Mouse (Mus musculus) erythroid progenitor cell, adult 5-6 weeks (primary cell): ENCODE results near the gene U2surp. TPM values are rescaled to one million over a fixed set of nuclear protein-coding genes. Genes with fewer than 3 reads are reported as not detected.
"Not testable (repeated sequence)": the region's sequence is repeated elsewhere in the genome, so short reads cannot be mapped to it uniquely, and the experiment has no call there.

ENCODE experiments used
- ATAC-seq: replicated peaks from 2 replicates; pipeline ENCODE4 v1.8.0; 2016; ENCODE audit warnings: moderate number of reproducible peaks, mild to moderate bottlenecking, moderate TSS enrichment, inconsistent platforms; ENCODE audit not compliant: poor library complexity, low FRiP score, severe bottlenecking
- total RNA-seq, 2 experiments: library from RNA; stranded (forward) in 1 of 2; stranded (reverse) in 1 of 2; fragments of 150-400 nt in 1 of 2; fragments of 186-747, 209-891 nt in 1 of 2; gene quantifications; 2 replicates each; pipeline versions ENCODE4 v1.2.3 to v1.2.4; 2015 to 2017; ENCODE audit warnings: low replicate concordance in 2 of 2

Gene U2surp
- total RNA-seq, 2 experiments from 2014 or later = 83.4 to 85.3 TPM

- no peak for ATAC-seq
Measured at GRCm38 (mm10) chr9:95488861-95489260, 22.9 kb downstream of the U2surp start.

- ATAC-seq = no peak
Measured at GRCm38 (mm10) chr9:95479981-95480380, 31.8 kb downstream of the U2surp start.

- no peak for ATAC-seq
Measured at GRCm38 (mm10) chr9:95478443-95478842, 33.4 kb downstream of the U2surp start.

GRCm38 (mm10) chr9:95472926-95473325, 38.9 kb downstream of the U2surp start:
- ATAC-seq = no peak

- not testable (repeated sequence) for ATAC-seq
Measured at GRCm38 (mm10) chr9:95469011-95469576, 42.7 kb downstream of the U2surp start.

GRCm38 (mm10) chr9:95464028-95464427, 47.8 kb downstream of the U2surp start:
- ATAC-seq = no peak

- ATAC-seq = no peak
Measured at GRCm38 (mm10) chr9:95451931-95452330, 59.9 kb downstream of the U2surp start.

GRCm38 (mm10) chr9:95450586-95450985, 61.2 kb downstream of the U2surp start:
- no peak for ATAC-seq

- no peak for ATAC-seq
Measured at GRCm38 (mm10) chr9:95442321-95442731, 69.5 kb downstream of the U2surp start.

GRCm38 (mm10) chr9:95437883-95438282, 73.9 kb downstream of the U2surp start:
- ATAC-seq = no peak

- ATAC-seq = no peak
Measured at GRCm38 (mm10) chr9:95436294-95436613, 75.5 kb downstream of the U2surp start.

GRCm38 (mm10) chr9:95435506-95436293, 76.1 kb downstream of the U2surp start:
- ATAC-seq = no peak

GRCm38 (mm10) chr9:95428277-95428676, 83.5 kb downstream of the U2surp start:
- ATAC-seq = no peak

- ATAC-seq = no peak
Measured at GRCm38 (mm10) chr9:95413911-95414310, 97.9 kb downstream of the U2surp start.

GRCm38 (mm10) chr9:95412047-95412446, 99.7 kb downstream of the U2surp start:
- ATAC-seq = no peak

- ATAC-seq = no peak
Measured at GRCm38 (mm10) chr9:95407586-95408220, 104.1 kb downstream of the U2surp start.

Other genes with a start within 250 kb of the U2surp start
- not detected in 2 replicates for gene Chst2, start 105.3 kb downstream of the U2surp start, total RNA-seq (2015; ENCODE audit: low replicate concordance)
- not detected in 2 replicates for gene Chst2, start 105.3 kb downstream of the U2surp start, total RNA-seq (2017; ENCODE audit: low replicate concordance)
- 84.0 and 109 TPM in 2 replicates for gene Paqr9, start 47.7 kb upstream of the U2surp start, total RNA-seq (2015; ENCODE audit: low replicate concordance)
- gene Paqr9, start 47.7 kb upstream of the U2surp start, total RNA-seq (2017; ENCODE audit: low replicate concordance) = 100 and 101 TPM in 2 replicates
- gene Pcolce2, start 125.6 kb upstream of the U2surp start, total RNA-seq (2015; ENCODE audit: low replicate concordance) = not detected in 2 replicates
- gene Pcolce2, start 125.6 kb upstream of the U2surp start, total RNA-seq (2017; ENCODE audit: low replicate concordance) = not detected in 2 replicates
- not detected in 2 replicates for gene Trpc1, start 238.4 kb upstream of the U2surp start, total RNA-seq (2015; ENCODE audit: low replicate concordance)
- not detected in 2 replicates for gene Trpc1, start 238.4 kb upstream of the U2surp start, total RNA-seq (2017; ENCODE audit: low replicate concordance)